Mouse (Mus musculus) stomach, postnatal 0 days (tissue): Measurements from ENCODE around the gene Cntn3. TPM values are rescaled to one million over a fixed set of nuclear protein-coding genes. Genes with fewer than 3 reads are reported as not detected.

Experiments
- ATAC-seq: fragments of 200-750 bp; cut with Nextera tagmentation; 2 replicates; pipeline ENCODE4 v1.8.0; 2017; ENCODE audit not compliant: low FRiP score, low TSS enrichment
- DNase-seq: peaks from one replicate; pipeline ENCODE4 v3.0.0-alpha.2; 2016; ENCODE audit warnings: low spot score
- H3K27ac ChIP-seq: fragments of 300-500 bp; sonication (generic); replicated peaks from 2 replicates; pipeline ENCODE4 v1.5.1; 2014; ENCODE audit warnings: mild to moderate bottlenecking, control low read depth
- H3K27me3 ChIP-seq: fragments of 300-500 bp; sonication (generic); 2 replicates; pipeline ENCODE4 v1.6.1; 2014; ENCODE audit warnings: low read length; ENCODE audit not compliant: control insufficient read depth, insufficient read depth
- H3K36me3 ChIP-seq: fragments of 300-500 bp; sonication (generic); 2 replicates; pipeline ENCODE4 v1.6.1; 2014; ENCODE audit warnings: low read length, mixed read lengths; ENCODE audit not compliant: control insufficient read depth, insufficient read depth
- H3K4me1 ChIP-seq: fragments of 300-500 bp; sonication (generic); replicated peaks from 2 replicates; pipeline ENCODE4 v1.6.1; 2014; ENCODE audit warnings: antibody characterized with exemption; ENCODE audit not compliant: control insufficient read depth, insufficient read depth
- H3K4me2 ChIP-seq: fragments of 300-500 bp; sonication (generic); replicated peaks from 2 replicates; pipeline ENCODE4 v1.6.1; 2014; ENCODE audit warnings: low read depth, mild to moderate bottlenecking, control low read depth, moderate library complexity
- H3K4me3 ChIP-seq: fragments of 300-500 bp; sonication (generic); 2 replicates; pipeline ENCODE4 v1.5.1; 2014; ENCODE audit warnings: low read depth, low read length, control low read depth
- H3K9ac ChIP-seq: fragments of 300-500 bp; sonication (generic); 2 replicates; pipeline ENCODE4 v1.6.1; 2014; ENCODE audit warnings: mild to moderate bottlenecking, low read length, control low read depth, mixed read lengths
- H3K9me3 ChIP-seq: fragments of 300-500 bp; sonication (generic); 2 replicates; pipeline ENCODE4 v1.6.1; 2016; ENCODE audit warnings: low read length; ENCODE audit not compliant: control insufficient read depth
- CTCF ChIP-seq: IDR thresholded peaks from 2 replicates; pipeline ENCODE4 v1.5.1; 2016; ENCODE audit warnings: antibody characterized with exemption, low read depth, mild to moderate bottlenecking, moderate library complexity
- EP300 ChIP-seq: optimal IDR thresholded peaks from 2 replicates; pipeline ENCODE3; 2016; ENCODE audit warnings: antibody characterized with exemption
- WGBS: fragments of 180-500 bp; shearing (Covaris S2); extraction: QIAGEN DNeasy Blood & Tissue Kit; methylation state at CpG from one replicate; pipeline ENCODE4 v1.1.7; 2014; 5-methylcytosine and 5-hydroxymethylcytosine counted together
- polyA plus RNA-seq: library from polyadenylated mRNA; unstranded; fragments of >200 nt; fragmentation: Nextera tagmentation; extraction: Ambion mirVana; gene quantifications from 2 replicates; pipeline ENCODE4 v1.2.1, GENCODE M21; 2015

The Cntn3 gene
- polyA plus RNA-seq, 1 experiment from 2014 or later: 1.1 TPM

DNA sequence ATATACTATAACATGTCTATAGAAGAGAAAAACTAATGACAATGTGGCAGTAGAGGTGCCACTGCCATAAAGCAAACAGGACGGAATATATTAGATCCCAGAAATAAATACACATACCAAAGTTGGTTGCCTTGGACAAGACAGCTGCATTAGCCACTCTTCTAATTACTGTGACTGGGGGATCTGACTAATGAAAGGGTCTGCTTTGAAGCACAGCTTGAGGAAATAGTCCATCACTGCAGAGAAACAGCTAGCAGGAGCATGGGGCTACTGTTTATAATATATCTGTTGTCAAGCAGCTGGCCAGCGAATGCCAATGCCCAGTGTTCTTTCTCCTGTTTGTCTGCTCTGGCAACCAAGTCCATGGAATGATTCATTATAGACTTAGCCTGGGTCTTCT, 51.9 kb downstream of the Cntn3 start:
- H3K9me3 ChIP-seq: no peaks in the 10 kb centered on the region
- no peak overlapping the region for H3K4me2 ChIP-seq
- H3K4me1 ChIP-seq: no peaks in the 10 kb centered on the region
- ATAC-seq: no peak
- WGBS: 49% methylated on average over 2 of the region's 2 CpGs
- no peaks in the 10 kb centered on the region for H3K27me3 ChIP-seq
- H3K27ac ChIP-seq: no peak overlapping the region
- DNase-seq: no peak
- H3K9ac ChIP-seq: no peak overlapping the region
- TF ChIP-seq CTCF: no peak
- TF ChIP-seq EP300: no peak
- no peaks in the 10 kb centered on the region for H3K36me3 ChIP-seq
- no peak overlapping the region for H3K4me3 ChIP-seq

GRCm38 (mm10) chr6:102515231-102515630, 57.7 kb downstream of the Cntn3 start:
- no peak overlapping the region for H3K4me2 ChIP-seq
- no peaks in the 10 kb centered on the region for H3K36me3 ChIP-seq
- ATAC-seq: no peak
- H3K4me1 ChIP-seq: no peaks in the 10 kb centered on the region
- TF ChIP-seq CTCF: no peak
- no peak for TF ChIP-seq EP300
- H3K4me3 ChIP-seq: no peak overlapping the region
- H3K27me3 ChIP-seq: no peaks in the 10 kb centered on the region
- H3K9ac ChIP-seq: no peak overlapping the region
- H3K27ac ChIP-seq: no peak overlapping the region
- no peaks in the 10 kb centered on the region for H3K9me3 ChIP-seq
- WGBS: 69% methylated on average over 2 of the region's 2 CpGs
- DNase-seq: no peak

- Histone ChIP-seq H3K4me2 (no peak overlapping the region), H3K4me1 (no peaks in the 10 kb centered on the region), H3K36me3 (no peaks in the 10 kb centered on the region), H3K27ac (no peak overlapping the region), H3K27me3 (no peaks in the 10 kb centered on the region), H3K4me3 (no peak overlapping the region), H3K9me3 (no peaks in the 10 kb centered on the region), H3K9ac (no peak overlapping the region)
- no peak for DNase-seq
- 68% methylated on average over 1 of the region's 1 CpGs for WGBS
- TF ChIP-seq CTCF (no peak), EP300 (no peak)
- ATAC-seq: no peak
Measured at GRCm38 (mm10) chr6:102512085-102512484, 60.8 kb downstream of the Cntn3 start.

- TF ChIP-seq EP300: no peak
- TF ChIP-seq CTCF: no peak
- H3K27me3 ChIP-seq: no peaks in the 10 kb centered on the region
- no peak for ATAC-seq
- no peaks in the 10 kb centered on the region for H3K36me3 ChIP-seq
- H3K4me2 ChIP-seq: no peak overlapping the region
- H3K9ac ChIP-seq: no peak overlapping the region
- H3K4me1 ChIP-seq: no peaks in the 10 kb centered on the region
- no peak overlapping the region for H3K27ac ChIP-seq
- no peak overlapping the region for H3K4me3 ChIP-seq
- no peak for DNase-seq
- H3K9me3 ChIP-seq: no peaks in the 10 kb centered on the region
Measured at GRCm38 (mm10) chr6:102485509-102485908, 87.4 kb downstream of the Cntn3 start.

DNA sequence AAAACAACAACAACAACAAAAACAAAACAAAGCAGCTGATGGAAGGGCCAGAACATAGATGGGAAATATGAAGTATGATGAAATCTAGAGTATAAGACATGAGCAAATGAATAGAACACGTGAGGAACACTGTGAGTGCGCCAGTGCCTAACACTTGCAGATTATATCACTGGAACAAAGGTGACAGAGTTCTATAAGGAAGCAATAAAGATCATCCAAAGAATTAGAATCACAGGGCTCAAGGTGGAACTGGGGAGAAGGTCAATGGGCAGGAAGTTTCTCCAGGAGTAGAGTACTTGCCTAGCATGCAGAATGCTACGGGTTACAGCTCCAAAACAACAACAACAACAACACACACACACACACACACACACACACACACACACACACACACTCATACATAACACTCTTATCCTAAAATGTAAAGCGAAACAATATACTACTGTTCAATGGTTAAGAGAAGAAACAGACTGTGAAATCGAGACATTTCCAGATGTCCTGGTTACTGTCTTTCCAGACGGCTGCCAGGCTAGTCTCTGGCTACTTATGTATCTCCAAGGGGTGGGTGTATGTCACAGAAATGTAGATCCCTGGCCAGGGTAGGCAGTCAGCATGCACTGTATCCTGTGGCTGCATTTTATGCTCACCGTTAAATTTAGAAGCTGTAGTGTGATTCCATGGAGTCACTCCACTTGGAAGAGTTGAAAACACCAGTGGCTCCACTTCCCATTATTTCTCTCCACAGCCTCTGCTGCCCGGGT, 94.4 kb downstream of the Cntn3 start:
- H3K9me3 ChIP-seq: no peaks in the 10 kb centered on the region
- H3K36me3 ChIP-seq: no peaks in the 10 kb centered on the region
- no peak overlapping the region for H3K4me3 ChIP-seq
- H3K9ac ChIP-seq: no peak overlapping the region
- DNase-seq: no peak
- no peaks in the 10 kb centered on the region for H3K27me3 ChIP-seq
- 75% methylated on average over 8 of the region's 8 CpGs for WGBS
- H3K4me1 ChIP-seq: no peaks in the 10 kb centered on the region
- H3K27ac ChIP-seq: no peak overlapping the region
- no peak for ATAC-seq
- TF ChIP-seq CTCF: no peak
- TF ChIP-seq EP300: no peak
- no peak overlapping the region for H3K4me2 ChIP-seq

GRCm38 (mm10) chr6:102438353-102438752, 134.5 kb downstream of the Cntn3 start:
- Histone ChIP-seq H3K4me1 (no peaks in the 10 kb centered on the region), H3K27ac (no peak overlapping the region), H3K9ac (no peak overlapping the region), H3K4me3 (no peak overlapping the region), H3K27me3 (no peaks in the 10 kb centered on the region), H3K36me3 (no peaks in the 10 kb centered on the region), H3K4me2 (no peak overlapping the region), H3K9me3 (no peaks in the 10 kb centered on the region)
- ATAC-seq (no peak), DNase-seq (no peak)
- TF ChIP-seq EP300 (no peak), CTCF (no peak)
- WGBS: 71% methylated on average over 4 of the region's 4 CpGs
